Mouse (Mus musculus) myocyte (in vitro differentiated cells): ENCODE results near the gene Asic2. TPM values are rescaled to one million over a fixed set of nuclear protein-coding genes. Genes with fewer than 3 reads are reported as not detected.

Experiments
- H3K27me3 ChIP-seq: one replicate; pipeline ENCODE4 v1.6.1; 2011; ENCODE audit not compliant: control insufficient read depth, insufficient read depth, insufficient read length
- H3K36me3 ChIP-seq: one replicate; pipeline ENCODE4 v1.6.1; 2011; ENCODE audit not compliant: control insufficient read depth, insufficient read depth
- H3K4me2 ChIP-seq: one replicate; pipeline ENCODE4 v1.6.1; 2011; ENCODE audit warnings: low read depth, control low read depth
- H3K4me3 ChIP-seq: one replicate; pipeline ENCODE4 v1.5.1; 2011; ENCODE audit warnings: mild to moderate bottlenecking, control low read depth, moderate library complexity
- H3K79me2 ChIP-seq: one replicate; pipeline ENCODE4 v1.6.1; 2011; ENCODE audit not compliant: control insufficient read depth, insufficient read depth
- H3ac ChIP-seq: one replicate; pipeline ENCODE4 v1.6.1; 2011; ENCODE audit not compliant: control insufficient read depth, insufficient read length
- CEBPB ChIP-seq: IDR thresholded peaks from 2 replicates; pipeline ENCODE4 v1.6.1; 2011; ENCODE audit warnings: mild to moderate bottlenecking, moderate library complexity; ENCODE audit not compliant: poor library complexity, insufficient read depth, severe bottlenecking
- E2F4 ChIP-seq: IDR thresholded peaks from one replicate; pipeline ENCODE4 v1.6.1; 2011; ENCODE audit warnings: mild to moderate bottlenecking, control low read depth, moderate library complexity; ENCODE audit not compliant: insufficient read depth
- MAX ChIP-seq: IDR thresholded peaks from one replicate; pipeline ENCODE4 v1.6.1; 2011; ENCODE audit warnings: low read depth, mild to moderate bottlenecking, control low read depth
- MYOD1 ChIP-seq, 3 experiments: IDR thresholded peaks; one replicate each; pipeline ENCODE4 v1.6.1; 2011; ENCODE audit warnings: control low read depth in 2 of 3, low read depth in 2 of 3, mild to moderate bottlenecking in 2 of 3, moderate library complexity in 1 of 3; ENCODE audit not compliant: insufficient read length in 2 of 3, control insufficient read depth in 1 of 3
- MYOG ChIP-seq, 3 experiments: IDR thresholded peaks; one replicate each; pipeline ENCODE4 v1.6.1; 2011; ENCODE audit warnings: control low read depth in 2 of 3, low read depth in 2 of 3, mild to moderate bottlenecking in 2 of 3; ENCODE audit not compliant: insufficient read length in 2 of 3, control insufficient read depth in 1 of 3, insufficient read depth in 1 of 3
- POLR2A ChIP-seq: IDR thresholded peaks from one replicate; pipeline ENCODE4 v1.6.1; 2011; ENCODE audit warnings: low read depth, mild to moderate bottlenecking, control low read depth, moderate library complexity; ENCODE audit not compliant: insufficient read length
- POLR2AphosphoS2 ChIP-seq: IDR thresholded peaks from one replicate; pipeline ENCODE4 v1.6.1; 2011; ENCODE audit warnings: low read depth, control low read depth; ENCODE audit not compliant: insufficient read length
- REST ChIP-seq: IDR thresholded peaks from one replicate; pipeline ENCODE4 v1.6.1; 2011; ENCODE audit warnings: mild to moderate bottlenecking, control low read depth, moderate library complexity; ENCODE audit not compliant: insufficient read depth, insufficient read length
- SRF ChIP-seq: IDR thresholded peaks from one replicate; pipeline ENCODE4 v1.6.1; 2011; ENCODE audit warnings: low read depth; ENCODE audit not compliant: control insufficient read depth, insufficient read length
- TCF12 ChIP-seq: IDR thresholded peaks from one replicate; pipeline ENCODE4 v1.6.1; 2011; ENCODE audit warnings: mild to moderate bottlenecking, control low read depth; ENCODE audit not compliant: poor library complexity, insufficient read depth, severe bottlenecking
- TCF3 ChIP-seq: IDR thresholded peaks from one replicate; pipeline ENCODE4 v1.6.1; 2011; ENCODE audit warnings: low read depth, control low read depth; ENCODE audit not compliant: insufficient read length
- USF1 ChIP-seq: IDR thresholded peaks from one replicate; pipeline ENCODE4 v1.6.1; 2011; ENCODE audit warnings: low read depth, mild to moderate bottlenecking, control low read depth, moderate library complexity
- polyA plus RNA-seq: library from polyadenylated mRNA; unstranded; fragments of >200 nt; fragmentation: generic; extraction: Trizol; gene quantifications from one replicate; pipeline ENCODE4 v1.2.1, GENCODE M21; 2012; ENCODE audit warnings: missing spikeins

Asic2 gene
- polyA plus RNA-seq, 1 experiment: not detected

DNA sequence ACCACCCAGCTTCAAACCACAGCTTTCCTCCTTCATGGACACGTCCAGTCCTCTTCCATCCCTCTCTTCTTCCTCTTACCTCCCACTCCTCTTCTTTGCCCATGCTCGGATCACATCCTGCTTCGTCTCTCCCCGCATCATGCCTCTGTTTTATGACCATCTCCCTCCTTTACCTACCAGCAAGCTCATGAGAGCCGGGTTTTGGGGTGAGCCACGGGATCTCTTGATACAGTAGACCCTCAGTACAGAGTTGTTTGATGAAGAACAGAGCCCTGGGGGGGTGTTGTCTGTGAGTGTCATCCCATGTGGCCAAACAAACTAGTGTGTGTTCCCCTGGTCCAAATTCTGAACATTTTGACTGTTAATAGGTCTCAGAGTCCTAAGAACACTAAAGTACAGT is 71.7 kb downstream of the Asic2 start:
- no peak for TF ChIP-seq E2F4
- TF ChIP-seq POLR2A: no peak
- no peak for TF ChIP-seq TCF3
- TF ChIP-seq MYOD1 (IDR thresholded peaks at IDR 0.05; ENCODE audit: control insufficient read depth in 1 of 3, insufficient read length in 2 of 3, low read depth in 2 of 3): no peak
- no peak for TF ChIP-seq MAX
- no peak for TF ChIP-seq POLR2AphosphoS2
- no peak for TF ChIP-seq CEBPB
- TF ChIP-seq MYOG (IDR thresholded peaks at IDR 0.05; ENCODE audit: control insufficient read depth in 1 of 3, insufficient read depth in 1 of 3, insufficient read length in 2 of 3, low read depth in 2 of 3): no peak
- no peak for TF ChIP-seq SRF
- TF ChIP-seq TCF12: no peak
- TF ChIP-seq USF1: no peak
- TF ChIP-seq REST: no peak
- no peaks in the 10 kb centered on the region for H3K79me2 ChIP-seq
- H3K4me3 ChIP-seq: no peak overlapping the region
- H3K36me3 ChIP-seq: no peaks in the 10 kb centered on the region
- H3K4me2 ChIP-seq: no peak overlapping the region
- peaks cover 6% of the 10 kb centered on the region for H3K27me3 ChIP-seq
- no peak overlapping the region for H3ac ChIP-seq

DNA sequence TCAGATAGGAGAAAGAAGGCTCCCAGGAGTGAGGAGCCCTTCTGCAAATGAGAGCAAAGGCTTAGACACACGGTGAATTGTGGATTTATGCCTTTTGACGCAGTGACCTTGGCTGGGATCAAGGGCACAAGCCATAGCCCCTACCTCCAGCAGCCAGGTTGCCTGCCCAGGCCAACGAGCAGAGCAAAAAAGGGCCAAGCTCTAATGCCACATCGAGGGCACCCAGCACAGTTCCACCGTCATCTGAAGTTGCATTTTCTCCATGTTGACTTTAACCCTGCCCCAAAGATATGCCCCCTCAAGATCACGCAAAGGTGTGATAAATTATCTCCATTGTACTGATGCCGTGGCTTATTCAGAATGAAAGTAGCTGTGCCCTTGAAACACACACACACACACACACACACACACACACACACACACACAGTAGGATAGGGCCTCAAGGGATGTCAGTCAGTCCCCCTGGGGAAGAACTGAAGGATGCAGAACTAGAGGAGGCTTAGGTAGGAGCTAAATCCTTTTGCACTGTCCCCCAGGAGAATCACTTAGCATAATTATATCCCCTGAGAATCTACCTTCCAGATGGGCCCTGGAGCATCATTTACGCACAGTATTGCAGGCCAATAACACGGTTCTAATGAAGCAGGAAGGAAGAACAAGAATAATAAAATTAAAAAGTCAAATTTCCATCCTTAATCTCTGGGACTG is 96.6 kb downstream of the Asic2 start:
- Histone ChIP-seq H3K4me2 (no peak overlapping the region), H3K36me3 (no peaks in the 10 kb centered on the region), H3ac (no peak overlapping the region), H3K4me3 (no peak overlapping the region), H3K27me3 (peaks cover 11% of the 10 kb centered on the region), H3K79me2 (no peaks in the 10 kb centered on the region)
- TF ChIP-seq CEBPB: no peak

DNA sequence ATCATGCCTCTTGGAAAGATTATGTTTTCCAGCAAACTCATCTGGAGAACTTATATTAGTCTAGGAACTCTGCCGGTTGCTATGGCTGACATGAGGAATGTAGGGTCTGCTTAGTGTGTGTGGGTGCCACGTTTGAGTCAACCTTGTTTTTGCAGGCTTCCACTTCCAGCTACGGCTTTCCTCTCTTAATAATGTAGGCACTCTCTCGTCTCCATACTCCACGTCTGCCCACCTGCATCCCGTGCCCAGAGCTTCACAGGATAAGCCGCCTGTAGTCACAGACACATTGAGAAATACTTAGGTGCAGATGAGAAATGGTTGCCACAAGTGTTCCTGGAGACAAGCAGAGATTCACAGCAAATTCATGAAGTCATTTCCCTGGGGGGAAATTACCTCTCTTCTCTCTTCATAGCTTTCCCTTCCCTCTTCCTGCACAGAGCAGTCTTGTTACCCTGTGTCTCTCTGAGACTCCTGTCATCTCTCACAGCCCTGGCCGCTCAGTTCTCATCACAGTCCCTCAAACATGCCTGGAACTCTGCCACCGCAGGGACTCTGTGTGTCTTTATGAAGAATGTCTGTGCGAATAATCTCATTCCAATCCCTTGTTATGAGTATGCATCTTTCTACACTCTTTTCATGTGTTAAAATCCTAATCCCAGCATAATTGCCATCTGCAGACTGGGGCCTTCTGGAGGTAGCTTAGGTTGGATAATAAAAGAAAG is 102.4 kb downstream of the Asic2 start:
- TF ChIP-seq MAX (no peak), REST (no peak), POLR2A (no peak), POLR2AphosphoS2 (no peak), TCF3 (no peak), USF1 (no peak)
- Histone ChIP-seq H3K79me2 (no peaks in the 10 kb centered on the region), H3K4me3 (no peak overlapping the region), H3K4me2 (no peak overlapping the region), H3ac (no peak overlapping the region), H3K36me3 (no peaks in the 10 kb centered on the region), H3K27me3 (peaks cover 17% of the 10 kb centered on the region)

DNA sequence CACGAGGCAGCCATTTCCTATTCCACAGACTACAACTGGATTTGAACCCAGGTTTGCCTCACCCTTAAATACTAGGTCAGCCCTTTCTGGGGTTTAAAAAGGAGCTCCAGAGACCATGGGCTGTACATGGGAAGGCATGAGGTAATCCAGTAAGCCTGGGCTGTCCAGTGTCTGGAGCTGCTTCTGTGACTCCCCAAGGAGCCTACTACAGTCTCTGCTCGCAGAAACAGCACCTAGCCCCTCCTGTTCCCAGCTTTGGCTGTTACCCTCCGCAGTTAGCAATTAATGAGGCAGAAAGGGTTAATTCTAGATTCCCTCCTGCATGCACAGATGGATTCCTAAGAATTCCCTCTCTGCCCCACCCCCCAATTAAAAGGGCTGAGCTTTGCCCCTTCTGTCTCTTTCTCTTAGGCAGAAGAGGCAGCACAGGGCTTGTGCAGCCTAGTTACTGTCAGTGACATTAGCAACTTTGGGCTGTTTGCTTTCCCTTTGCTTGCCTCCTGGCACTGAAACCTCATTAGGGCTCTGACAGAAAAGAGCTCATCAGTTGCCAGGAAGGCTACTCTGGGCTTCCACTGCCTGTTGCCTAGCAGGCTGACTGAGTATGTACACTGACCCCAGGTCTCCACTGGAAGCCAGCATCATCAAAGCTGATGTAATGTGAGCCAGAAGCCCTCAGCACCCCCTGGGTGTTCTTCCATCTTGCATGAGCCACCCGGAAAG is 107.8 kb downstream of the Asic2 start, which contains the start of gene 5530401A14Rik:
Gene 5530401A14Rik (plus strand): TSS at position 424 of the 723 bp plus-strand sequence.
- no peak within 1 kb of the TSS for H3ac ChIP-seq
- TF ChIP-seq CEBPB: no peak
- TF ChIP-seq POLR2AphosphoS2: no peak
- no peak for TF ChIP-seq USF1
- TF ChIP-seq MYOG (IDR thresholded peaks at IDR 0.05; ENCODE audit: control insufficient read depth in 1 of 3, insufficient read depth in 1 of 3, insufficient read length in 2 of 3, low read depth in 2 of 3): no peak
- no peak for TF ChIP-seq E2F4
- no peak for TF ChIP-seq REST
- no peak for TF ChIP-seq SRF
- no peak for TF ChIP-seq MYOD1 (IDR thresholded peaks at IDR 0.05; ENCODE audit: control insufficient read depth in 1 of 3, insufficient read length in 2 of 3, low read depth in 2 of 3)
- no peak for TF ChIP-seq POLR2A
- TF ChIP-seq TCF12: no peak
- no peak for TF ChIP-seq MAX
- no peak for TF ChIP-seq TCF3

More for the DNA sequence above, 107.8 kb downstream of the Asic2 start, which contains the start of gene 5530401A14Rik:
- H3K79me2 ChIP-seq: no peaks in the 10 kb centered on the region
- peaks cover 17% of the 10 kb centered on the region for H3K27me3 ChIP-seq
- no peak within 1 kb of the TSS for H3K4me2 ChIP-seq
- H3K4me3 ChIP-seq: no peak within 1 kb of the TSS
- no peaks in the 10 kb centered on the region for H3K36me3 ChIP-seq
